Mouse (Mus musculus): ENCODE results near the gene Myo1d. TPM values are rescaled to one million over a fixed set of nuclear protein-coding genes. Genes with fewer than 3 reads are reported as not detected.

Myo1d gene
- polyA plus RNA-seq, 1 experiment = not detected

GRCm38 (mm10) chr11:80546233-80546632, 233.6 kb downstream of the Myo1d start:
- WGBS = 74% methylated on average over 2 of the region's 2 CpGs
- Histone ChIP-seq H3K4me1 (ENCODE audit: control insufficient read depth, insufficient read depth, low read length) (no peaks in the 10 kb centered on the region; the same call in 1 of the 2 replicates), H3K27ac (ENCODE audit: insufficient read depth, low read depth, low read length) (no peak overlapping the region)

GRCm38 (mm10) chr11:80539056-80539455, 240.8 kb downstream of the Myo1d start:
- Histone ChIP-seq H3K4me3 (ENCODE audit: insufficient read depth, low read depth, low read length) (no peak overlapping the region), H3K27ac (ENCODE audit: insufficient read depth, low read depth, low read length) (no peak overlapping the region), H3K4me1 (ENCODE audit: control insufficient read depth, insufficient read depth, low read length) (no peaks in the 10 kb centered on the region)
- 85% methylated on average over 4 of the region's 4 CpGs for WGBS
- TF ChIP-seq POLR2A (IDR thresholded peaks at IDR 0.05; ENCODE audit: insufficient read depth, low read depth, low read length) = no peak
- no peak for TF ChIP-seq CTCF (IDR thresholded peaks at IDR 0.05; ENCODE audit: insufficient read depth, low read depth, low read length)

More at GRCm38 (mm10) chr11:80546233-80546632, 233.6 kb downstream of the Myo1d start:
- no peak overlapping the region for H3K4me3 ChIP-seq (ENCODE audit: insufficient read depth, low read depth, low read length)
- TF ChIP-seq CTCF (IDR thresholded peaks at IDR 0.05; ENCODE audit: insufficient read depth, low read depth, low read length) (no peak), POLR2A (IDR thresholded peaks at IDR 0.05; ENCODE audit: insufficient read depth, low read depth, low read length) (no peak)

GRCm38 (mm10) chr11:80532966-80533365, 246.9 kb downstream of the Myo1d start:
- H3K27ac ChIP-seq (ENCODE audit: insufficient read depth, low read depth, low read length) = no peak overlapping the region
- 41% methylated on average over 1 of the region's 1 CpGs for WGBS
- H3K4me3 ChIP-seq (ENCODE audit: insufficient read depth, low read depth, low read length) = no peak overlapping the region
- H3K4me1 ChIP-seq (ENCODE audit: control insufficient read depth, insufficient read depth, low read length) = peaks cover 3% of the 10 kb centered on the region
- TF ChIP-seq POLR2A (IDR thresholded peaks at IDR 0.05; ENCODE audit: insufficient read depth, low read depth, low read length) (no peak), CTCF (IDR thresholded peaks at IDR 0.05; ENCODE audit: insufficient read depth, low read depth, low read length) (no peak)

GRCm38 (mm10) chr11:80529149-80529548, 250.7 kb downstream of the Myo1d start:
- no peak overlapping the region for H3K4me3 ChIP-seq (ENCODE audit: insufficient read depth, low read depth, low read length)
- H3K27ac ChIP-seq (ENCODE audit: insufficient read depth, low read depth, low read length) = no peak overlapping the region
- H3K4me1 ChIP-seq (ENCODE audit: control insufficient read depth, insufficient read depth, low read length) = peaks cover 3% of the 10 kb centered on the region
- 90% methylated on average over 8 of the region's 8 CpGs for WGBS
- TF ChIP-seq CTCF (IDR thresholded peaks at IDR 0.05; ENCODE audit: insufficient read depth, low read depth, low read length) (no peak), POLR2A (IDR thresholded peaks at IDR 0.05; ENCODE audit: insufficient read depth, low read depth, low read length) (no peak)

GRCm38 (mm10) chr11:80527697-80528096, 252.1 kb downstream of the Myo1d start:
- no peak for TF ChIP-seq POLR2A (IDR thresholded peaks at IDR 0.05; ENCODE audit: insufficient read depth, low read depth, low read length)
- TF ChIP-seq CTCF (IDR thresholded peaks at IDR 0.05; ENCODE audit: insufficient read depth, low read depth, low read length) = no peak
- Histone ChIP-seq H3K27ac (ENCODE audit: insufficient read depth, low read depth, low read length) (no peak overlapping the region), H3K4me1 (ENCODE audit: control insufficient read depth, insufficient read depth, low read length) (no peaks in the 10 kb centered on the region), H3K4me3 (ENCODE audit: insufficient read depth, low read depth, low read length) (no peak overlapping the region)

GRCm38 (mm10) chr11:80524213-80524612, 255.6 kb downstream of the Myo1d start:
- WGBS = 91% methylated on average over 5 of the region's 5 CpGs
- peaks cover 9% of the 10 kb centered on the region for H3K4me1 ChIP-seq (ENCODE audit: control insufficient read depth, insufficient read depth, low read length)
- TF ChIP-seq CTCF (IDR thresholded peaks at IDR 0.05; ENCODE audit: insufficient read depth, low read depth, low read length) (no peak), POLR2A (IDR thresholded peaks at IDR 0.05; ENCODE audit: insufficient read depth, low read depth, low read length) (no peak)
- no peak overlapping the region for H3K4me3 ChIP-seq (ENCODE audit: insufficient read depth, low read depth, low read length)
- H3K27ac ChIP-seq (ENCODE audit: insufficient read depth, low read depth, low read length) = no peak overlapping the region

- Histone ChIP-seq H3K4me3 (ENCODE audit: insufficient read depth, low read depth, low read length) (no peak overlapping the region), H3K27ac (ENCODE audit: insufficient read depth, low read depth, low read length) (no peak overlapping the region), H3K4me1 (ENCODE audit: control insufficient read depth, insufficient read depth, low read length) (peaks cover 17% of the 10 kb centered on the region)
- WGBS = 69% methylated on average over 4 of the region's 4 CpGs
- TF ChIP-seq CTCF (IDR thresholded peaks at IDR 0.05; ENCODE audit: insufficient read depth, low read depth, low read length) (no peak), POLR2A (IDR thresholded peaks at IDR 0.05; ENCODE audit: insufficient read depth, low read depth, low read length) (no peak)
Measured at GRCm38 (mm10) chr11:80523410-80523809, 256.4 kb downstream of the Myo1d start.

GRCm38 (mm10) chr11:80522852-80523251, 257.0 kb downstream of the Myo1d start:
- WGBS = 69% methylated on average over 2 of the region's 2 CpGs
- Histone ChIP-seq H3K4me3 (ENCODE audit: insufficient read depth, low read depth, low read length) (no peak overlapping the region), H3K27ac (ENCODE audit: insufficient read depth, low read depth, low read length) (no peak overlapping the region), H3K4me1 (ENCODE audit: control insufficient read depth, insufficient read depth, low read length) (peaks cover 22% of the 10 kb centered on the region)
- no peak for TF ChIP-seq POLR2A (IDR thresholded peaks at IDR 0.05; ENCODE audit: insufficient read depth, low read depth, low read length)

GRCm38 (mm10) chr11:80521148-80521547, 258.7 kb downstream of the Myo1d start:
- 59% methylated on average over 2 of the region's 2 CpGs for WGBS
- H3K27ac ChIP-seq (ENCODE audit: insufficient read depth, low read depth, low read length) = no peak overlapping the region
- no peak for TF ChIP-seq POLR2A (IDR thresholded peaks at IDR 0.05; ENCODE audit: insufficient read depth, low read depth, low read length)
- TF ChIP-seq CTCF (IDR thresholded peaks at IDR 0.05; ENCODE audit: insufficient read depth, low read depth, low read length) = no peak

More at GRCm38 (mm10) chr11:80521148-80521547, 258.7 kb downstream of the Myo1d start:
- Histone ChIP-seq H3K4me3 (ENCODE audit: insufficient read depth, low read depth, low read length) (no peak overlapping the region), H3K4me1 (ENCODE audit: control insufficient read depth, insufficient read depth, low read length) (peaks cover 25% of the 10 kb centered on the region)
